Mouse (Mus musculus): ENCODE measurements at regions not wholly inside any gene's neighbourhood (a gene's known extent, or its start where the extent isn't known, plus 50 kb on each side); places are given as distances from the start of the nearest gene placed in this dataset.

DNA sequence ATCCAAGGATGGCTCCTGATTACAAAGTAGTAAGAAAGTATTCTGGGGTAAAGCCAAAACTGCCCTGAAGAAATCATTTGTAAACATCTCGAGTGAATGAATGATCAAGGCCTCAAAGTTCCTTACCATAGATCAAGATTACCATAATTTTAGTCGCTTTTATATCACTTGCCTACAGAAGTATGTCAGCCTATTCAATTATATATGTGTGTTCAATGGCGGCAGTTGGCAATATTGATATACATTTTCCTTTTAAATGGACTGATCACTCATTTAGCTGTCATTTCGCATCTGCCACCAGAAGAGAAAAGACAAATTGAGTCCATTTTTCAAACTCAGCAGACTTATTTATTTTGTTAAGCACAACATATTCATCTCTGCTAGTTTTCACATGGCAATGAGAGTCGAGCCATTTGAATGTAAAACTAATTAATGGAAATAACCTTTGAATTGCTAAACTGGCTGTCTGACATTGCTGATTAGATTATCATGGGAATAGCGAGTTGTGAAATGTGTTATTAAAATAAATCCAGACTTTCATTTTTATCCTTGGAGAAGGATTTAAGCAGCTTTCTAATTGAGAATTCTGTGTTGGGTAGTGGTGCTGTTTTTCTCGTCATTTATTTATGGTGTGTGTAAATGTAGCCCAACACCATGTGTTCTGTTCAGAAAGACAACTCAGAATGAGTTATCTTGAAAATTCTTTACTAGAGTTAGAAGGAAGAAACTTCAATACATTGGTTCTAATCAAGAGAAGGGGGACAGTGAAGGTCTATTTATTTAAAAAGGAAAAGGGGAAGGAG, 350.6 kb upstream of the Clec14a start:
- no peak overlapping the region for H3K4me3 ChIP-seq (ENCODE audit: low read depth, low read length)
- H3K36me3 ChIP-seq (ENCODE audit: control insufficient read depth, insufficient read depth, low read length) = no peaks in the 10 kb centered on the region
- H3K27ac ChIP-seq (replicated peaks) = no peak overlapping the region
- H3K9me3 ChIP-seq (ENCODE audit: control insufficient read depth, low read length) = no peaks in the 10 kb centered on the region
- H3K27me3 ChIP-seq (ENCODE audit: control insufficient read depth, insufficient read depth, low read length) = no peaks in the 10 kb centered on the region
- no peaks in the 10 kb centered on the region for H3K4me1 ChIP-seq (replicated peaks; ENCODE audit: control insufficient read depth, insufficient read depth)
- 72% methylated on average over 7 of the region's 7 CpGs for WGBS
- DNase-seq (ENCODE audit: low spot score) (no peak), ATAC-seq (ENCODE audit: low FRiP score, low TSS enrichment) (no peak)
- H3K9ac ChIP-seq (ENCODE audit: low read length) = no peak overlapping the region
- no peak overlapping the region for H3K4me2 ChIP-seq (replicated peaks; ENCODE audit: low read depth)
- TF ChIP-seq EP300 (optimal IDR thresholded peaks at IDR 0.05) = no peak
- TF ChIP-seq CTCF (IDR thresholded peaks at IDR 0.05; ENCODE audit: low read depth) = no peak

- Histone ChIP-seq H3K9ac (ENCODE audit: low read length) (no peak overlapping the region), H3K4me3 (ENCODE audit: low read depth, low read length) (no peak overlapping the region), H3K4me1 (replicated peaks; ENCODE audit: control insufficient read depth, insufficient read depth) (no peaks in the 10 kb centered on the region), H3K9me3 (ENCODE audit: control insufficient read depth, low read length) (no peaks in the 10 kb centered on the region), H3K27me3 (ENCODE audit: control insufficient read depth, insufficient read depth, low read length) (no peaks in the 10 kb centered on the region), H3K4me2 (replicated peaks; ENCODE audit: low read depth) (no peak overlapping the region), H3K36me3 (ENCODE audit: control insufficient read depth, insufficient read depth, low read length) (no peaks in the 10 kb centered on the region), H3K27ac (replicated peaks) (no peak overlapping the region)
- ATAC-seq (ENCODE audit: low FRiP score, low TSS enrichment) (no peak), DNase-seq (ENCODE audit: low spot score) (no peak)
- no peak for TF ChIP-seq EP300 (optimal IDR thresholded peaks at IDR 0.05)
- no peak for TF ChIP-seq CTCF (IDR thresholded peaks at IDR 0.05; ENCODE audit: low read depth)
- 86% methylated on average over 9 of the region's 9 CpGs for WGBS
These were observed 325.7 kb upstream of the Clec14a start for GRCm38 (mm10) chr12:58594781-58595180.

DNA sequence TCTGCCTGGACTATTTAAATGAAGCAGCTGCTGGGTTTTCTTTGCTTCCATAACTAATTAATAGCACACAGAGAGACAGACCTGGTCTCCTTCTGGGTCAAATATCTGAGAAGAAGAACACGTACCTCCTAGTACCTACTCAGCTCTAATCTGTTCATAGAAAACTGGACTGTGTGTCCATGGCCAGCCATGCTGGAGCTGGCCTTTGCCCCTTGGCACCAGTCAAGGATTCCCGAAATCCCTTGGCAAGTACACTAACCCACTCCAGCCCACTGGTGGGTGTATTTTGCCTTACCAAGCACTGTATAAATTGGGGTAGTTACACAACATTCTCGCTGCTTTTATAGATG, 322.4 kb upstream of the Clec14a start:
- Histone ChIP-seq H3K27me3 (ENCODE audit: control insufficient read depth, insufficient read depth, low read length) (no peaks in the 10 kb centered on the region), H3K9me3 (ENCODE audit: control insufficient read depth, low read length) (no peaks in the 10 kb centered on the region), H3K4me2 (replicated peaks; ENCODE audit: low read depth) (no peak overlapping the region), H3K4me3 (ENCODE audit: low read depth, low read length) (no peak overlapping the region), H3K4me1 (replicated peaks; ENCODE audit: control insufficient read depth, insufficient read depth) (no peaks in the 10 kb centered on the region), H3K27ac (replicated peaks) (no peak overlapping the region), H3K9ac (ENCODE audit: low read length) (no peak overlapping the region), H3K36me3 (ENCODE audit: control insufficient read depth, insufficient read depth, low read length) (no peaks in the 10 kb centered on the region)
- 88% methylated on average over 3 of the region's 3 CpGs for WGBS
- no peak for ATAC-seq (ENCODE audit: low FRiP score, low TSS enrichment)
- TF ChIP-seq EP300 (optimal IDR thresholded peaks at IDR 0.05) (no peak), CTCF (IDR thresholded peaks at IDR 0.05; ENCODE audit: low read depth) (no peak)
- DNase-seq (ENCODE audit: low spot score) = no peak

- ATAC-seq (ENCODE audit: low FRiP score, low TSS enrichment) = no peak
- WGBS = 56% methylated on average over 7 of the region's 7 CpGs
- no peaks in the 10 kb centered on the region for H3K4me1 ChIP-seq (replicated peaks; ENCODE audit: control insufficient read depth, insufficient read depth)
These were observed 321.7 kb upstream of the Clec14a start for GRCm38 (mm10) chr12:58590547-58591479.

DNA sequence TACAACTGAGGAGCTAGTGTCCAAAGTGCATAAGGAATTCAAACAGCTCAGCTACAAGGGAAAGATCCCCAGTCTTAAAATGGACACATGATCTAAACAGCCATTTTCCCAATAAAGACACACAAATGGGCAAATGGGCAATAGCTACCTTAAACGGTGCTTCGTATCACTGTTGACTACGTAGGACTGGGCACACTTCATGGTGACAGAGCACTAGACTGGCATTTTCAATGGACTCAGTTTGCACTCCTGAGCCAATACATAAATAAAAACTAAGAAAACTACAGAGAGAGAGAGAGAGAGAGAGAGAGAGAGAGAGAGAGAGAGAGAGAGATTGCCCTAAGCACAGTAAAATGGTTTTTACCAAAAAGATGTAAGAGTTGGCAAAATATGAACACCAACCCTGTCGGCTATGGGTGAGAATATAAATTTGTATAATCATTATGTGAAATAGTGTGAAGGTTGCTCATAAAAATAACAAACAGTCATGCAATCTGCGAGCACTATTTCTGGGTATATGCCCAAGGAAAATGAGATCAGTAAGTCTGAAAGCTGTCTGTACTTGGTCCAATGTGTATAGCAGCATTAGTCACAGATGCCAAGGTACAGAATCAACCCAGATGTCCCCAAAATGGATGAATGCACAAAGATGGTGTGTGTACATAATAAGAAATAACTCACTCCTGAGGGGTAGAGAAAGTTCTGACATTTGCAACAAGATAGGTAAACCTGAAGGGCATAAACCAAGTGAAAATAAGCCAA, 312.9 kb upstream of the Clec14a start:
- TF ChIP-seq CTCF (IDR thresholded peaks at IDR 0.05; ENCODE audit: low read depth) (no peak), EP300 (optimal IDR thresholded peaks at IDR 0.05) (no peak)
- Histone ChIP-seq H3K27me3 (ENCODE audit: control insufficient read depth, insufficient read depth, low read length) (no peaks in the 10 kb centered on the region), H3K36me3 (ENCODE audit: control insufficient read depth, insufficient read depth, low read length) (no peaks in the 10 kb centered on the region), H3K4me2 (replicated peaks; ENCODE audit: low read depth) (no peak overlapping the region), H3K4me3 (ENCODE audit: low read depth, low read length) (no peak overlapping the region), H3K27ac (replicated peaks) (no peak overlapping the region), H3K9ac (ENCODE audit: low read length) (no peak overlapping the region), H3K4me1 (replicated peaks; ENCODE audit: control insufficient read depth, insufficient read depth) (no peaks in the 10 kb centered on the region), H3K9me3 (ENCODE audit: control insufficient read depth, low read length) (no peaks in the 10 kb centered on the region)
- DNase-seq (ENCODE audit: low spot score) (no peak), ATAC-seq (ENCODE audit: low FRiP score, low TSS enrichment) (no peak)
- 89% methylated on average over 5 of the region's 5 CpGs for WGBS

More at GRCm38 (mm10) chr12:58590547-58591479, 321.7 kb upstream of the Clec14a start:
- Histone ChIP-seq H3K27me3 (ENCODE audit: control insufficient read depth, insufficient read depth, low read length) (no peaks in the 10 kb centered on the region), H3K4me3 (ENCODE audit: low read depth, low read length) (no peak overlapping the region), H3K9ac (ENCODE audit: low read length) (no peak overlapping the region), H3K9me3 (ENCODE audit: control insufficient read depth, low read length) (no peaks in the 10 kb centered on the region), H3K27ac (replicated peaks) (no peak overlapping the region), H3K36me3 (ENCODE audit: control insufficient read depth, insufficient read depth, low read length) (no peaks in the 10 kb centered on the region), H3K4me2 (replicated peaks; ENCODE audit: low read depth) (no peak overlapping the region)
- DNase-seq (ENCODE audit: low spot score) = no peak
- TF ChIP-seq EP300 (optimal IDR thresholded peaks at IDR 0.05) (no peak), CTCF (IDR thresholded peaks at IDR 0.05; ENCODE audit: low read depth) (no peak)
